Mouse (Mus musculus): ENCODE measurements at regions not wholly inside any gene's neighbourhood (a gene's known extent, or its start where the extent isn't known, plus 50 kb on each side); places are given as distances from the start of the nearest gene placed in this dataset.

GRCm38 (mm10) chr14:25015288-25016238, 443.4 kb upstream of the Zmiz1 start:
- no peak for DNase-seq

- DNase-seq: peak; percentile 11 to 17
These were observed 441.1 kb upstream of the Zmiz1 start for GRCm38 (mm10) chr14:25017860-25018259.

DNA sequence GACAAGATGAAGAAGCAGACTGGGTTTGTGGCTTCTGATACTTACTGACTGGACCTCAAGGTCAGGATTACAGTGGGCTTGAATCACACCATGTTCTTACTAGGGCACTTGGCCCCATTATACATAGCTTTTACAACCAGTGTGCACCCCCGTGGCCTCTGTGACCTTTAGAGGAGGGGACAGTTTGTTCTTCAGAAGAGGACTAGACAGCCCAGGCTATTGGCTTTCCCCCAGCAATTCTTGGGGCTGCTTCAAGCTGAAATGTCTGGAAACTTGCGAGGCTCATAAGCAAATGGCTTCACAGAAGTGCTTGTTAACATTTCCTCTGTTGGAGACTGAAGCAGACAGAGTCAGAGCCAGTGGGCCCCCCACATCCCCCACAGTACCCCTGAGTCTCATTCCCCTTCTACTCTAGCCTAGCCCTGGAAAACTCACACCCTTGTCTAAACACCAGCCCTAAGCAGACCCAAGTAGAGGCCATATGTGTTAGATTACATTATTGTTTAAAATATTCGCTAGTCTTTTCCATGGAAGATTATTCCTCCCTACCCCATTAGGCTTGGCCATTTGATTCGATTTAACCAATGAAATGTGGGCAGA, 439.6 kb upstream of the Zmiz1 start:
- no peak for DNase-seq

DNA sequence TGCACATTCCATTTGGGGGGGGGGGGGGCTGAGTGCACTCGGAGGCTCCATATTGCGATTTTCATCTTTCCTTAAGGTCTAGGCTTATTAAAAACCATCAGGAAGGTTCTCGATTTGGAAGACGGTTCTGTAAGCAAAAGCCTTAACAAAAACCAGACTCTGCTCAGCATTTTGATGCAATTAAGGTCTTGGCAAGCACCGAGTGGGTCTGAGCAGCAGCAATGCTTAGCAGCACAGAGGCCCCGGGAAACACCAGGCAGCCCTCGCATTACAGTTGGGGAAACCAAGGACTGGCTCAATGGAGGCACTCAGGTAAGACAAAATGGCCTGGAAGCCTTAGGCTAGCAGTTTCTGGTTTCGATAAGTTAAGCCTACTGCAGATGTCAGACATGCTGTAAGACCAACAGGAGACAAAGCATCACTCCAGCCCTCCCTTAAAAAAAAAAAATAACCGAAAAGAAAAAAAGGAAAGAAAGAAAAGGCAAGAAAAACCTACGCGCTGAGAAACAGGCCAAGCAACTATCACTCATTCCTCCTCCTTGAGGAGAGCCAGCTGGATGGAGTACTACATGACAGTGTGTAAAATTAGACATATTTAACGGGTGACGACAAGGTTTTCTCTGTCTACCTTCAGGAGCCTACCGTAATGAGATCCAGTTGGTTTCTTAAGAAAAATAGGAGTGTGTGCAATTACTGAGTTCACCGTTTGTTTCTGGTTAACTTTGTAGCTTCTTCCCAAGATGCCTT, 436.3 kb upstream of the Zmiz1 start:
- DNase-seq: no peak

DNA sequence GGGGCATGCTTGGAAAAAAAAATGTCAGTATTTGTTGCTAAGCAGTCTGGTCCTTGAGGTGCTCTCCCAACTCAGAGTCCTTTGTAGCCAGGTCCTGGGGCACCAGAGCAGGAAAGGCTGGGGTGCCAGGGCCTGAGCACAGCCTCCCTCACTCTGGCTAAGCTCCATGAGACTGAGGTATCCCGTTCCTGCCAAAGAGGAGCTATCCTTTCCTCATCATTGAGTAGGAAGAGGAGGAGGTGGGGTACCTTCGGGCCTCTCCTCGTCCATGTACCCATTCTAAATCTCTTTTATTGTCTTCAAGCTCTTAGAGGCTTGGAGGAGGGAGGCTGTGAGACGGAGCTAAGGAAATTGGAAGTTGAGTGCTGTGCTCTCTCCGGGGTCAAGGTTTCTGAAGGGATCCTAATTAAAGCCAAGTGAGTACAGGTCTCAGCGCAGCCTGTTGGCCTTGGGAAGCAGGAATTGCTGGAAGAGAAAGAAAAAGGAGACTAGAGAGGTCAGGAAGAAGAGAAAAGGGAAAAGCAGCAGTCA, 435.6 kb upstream of the Zmiz1 start:
- DNase-seq: no peak

DNA sequence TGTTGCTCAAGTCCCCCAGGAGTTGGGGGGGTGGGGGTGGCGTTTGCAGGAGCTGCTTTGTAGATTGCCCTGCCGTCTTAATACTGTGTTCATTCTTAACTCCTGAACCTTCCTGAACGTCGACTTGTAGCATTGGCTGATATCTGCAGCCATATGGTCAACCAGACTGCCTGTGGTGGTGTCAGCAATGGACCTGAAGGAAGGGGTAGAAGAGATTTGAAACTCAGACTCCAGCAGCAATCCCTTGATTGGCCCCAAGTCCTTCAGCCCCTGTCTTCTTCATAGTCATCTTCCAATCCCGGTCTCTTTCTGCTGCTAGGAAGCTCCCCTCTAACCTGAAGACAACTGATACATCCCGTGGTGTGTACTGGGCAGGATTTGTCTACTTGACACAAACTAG, 433.9 kb upstream of the Zmiz1 start:
- no peak for DNase-seq

DNA sequence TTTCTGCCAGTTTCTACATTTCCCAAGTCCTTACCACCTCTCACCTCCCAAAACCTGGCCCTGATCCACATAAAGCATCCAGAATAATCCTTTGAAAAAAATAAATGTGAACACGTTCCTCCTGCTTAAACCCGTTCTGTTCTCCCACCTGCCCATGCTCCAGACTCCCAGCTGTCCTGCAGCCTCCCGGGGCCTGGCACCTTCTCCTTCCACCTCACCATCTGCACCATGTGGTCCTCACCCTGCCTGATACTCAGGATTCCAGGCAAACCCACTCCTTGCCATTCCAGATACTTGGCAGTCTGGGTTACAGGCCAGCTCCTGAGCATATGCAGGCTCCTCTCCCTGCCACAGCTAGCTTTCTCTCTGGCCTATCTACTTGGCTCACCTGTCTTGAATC, 431.9 kb upstream of the Zmiz1 start:
- DNase-seq: no peak

DNA sequence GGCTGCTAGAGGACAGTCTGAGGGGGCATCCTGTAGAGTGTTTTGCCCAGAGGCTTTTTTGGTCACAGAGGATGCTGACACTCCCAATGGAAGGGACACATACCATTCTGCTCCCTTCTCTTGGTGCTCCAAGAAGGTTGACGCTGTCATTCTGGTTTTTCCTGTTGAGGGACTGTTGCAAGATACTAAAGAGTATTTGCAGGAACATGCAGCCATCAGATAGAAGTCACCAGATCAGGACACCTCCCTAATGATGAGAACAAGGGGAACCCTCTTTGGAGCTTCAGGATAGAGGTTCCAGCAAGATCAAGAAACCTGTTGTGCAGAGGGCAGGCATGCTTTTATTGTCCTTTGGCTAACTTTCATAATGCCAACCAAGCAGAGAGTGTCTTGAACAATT, 431.1 kb upstream of the Zmiz1 start:
- no peak for DNase-seq

DNA sequence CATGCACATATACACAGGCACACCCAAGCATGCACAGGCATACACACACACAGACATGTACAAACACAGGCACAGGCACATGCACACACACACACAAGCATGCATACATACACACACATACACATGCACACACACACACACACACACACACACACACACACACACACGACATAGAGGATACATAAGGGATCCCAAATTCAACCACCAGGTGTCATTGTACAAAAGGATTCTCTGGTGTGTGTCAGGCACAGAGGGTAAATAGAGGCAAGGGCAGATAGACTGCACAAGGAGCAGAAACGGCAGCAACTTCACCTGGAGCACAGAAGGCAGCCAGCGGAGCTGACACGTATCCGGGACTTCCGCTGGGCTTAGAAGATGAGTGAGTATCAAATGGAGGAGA, 428.1 kb upstream of the Zmiz1 start:
- no peak for DNase-seq

DNA sequence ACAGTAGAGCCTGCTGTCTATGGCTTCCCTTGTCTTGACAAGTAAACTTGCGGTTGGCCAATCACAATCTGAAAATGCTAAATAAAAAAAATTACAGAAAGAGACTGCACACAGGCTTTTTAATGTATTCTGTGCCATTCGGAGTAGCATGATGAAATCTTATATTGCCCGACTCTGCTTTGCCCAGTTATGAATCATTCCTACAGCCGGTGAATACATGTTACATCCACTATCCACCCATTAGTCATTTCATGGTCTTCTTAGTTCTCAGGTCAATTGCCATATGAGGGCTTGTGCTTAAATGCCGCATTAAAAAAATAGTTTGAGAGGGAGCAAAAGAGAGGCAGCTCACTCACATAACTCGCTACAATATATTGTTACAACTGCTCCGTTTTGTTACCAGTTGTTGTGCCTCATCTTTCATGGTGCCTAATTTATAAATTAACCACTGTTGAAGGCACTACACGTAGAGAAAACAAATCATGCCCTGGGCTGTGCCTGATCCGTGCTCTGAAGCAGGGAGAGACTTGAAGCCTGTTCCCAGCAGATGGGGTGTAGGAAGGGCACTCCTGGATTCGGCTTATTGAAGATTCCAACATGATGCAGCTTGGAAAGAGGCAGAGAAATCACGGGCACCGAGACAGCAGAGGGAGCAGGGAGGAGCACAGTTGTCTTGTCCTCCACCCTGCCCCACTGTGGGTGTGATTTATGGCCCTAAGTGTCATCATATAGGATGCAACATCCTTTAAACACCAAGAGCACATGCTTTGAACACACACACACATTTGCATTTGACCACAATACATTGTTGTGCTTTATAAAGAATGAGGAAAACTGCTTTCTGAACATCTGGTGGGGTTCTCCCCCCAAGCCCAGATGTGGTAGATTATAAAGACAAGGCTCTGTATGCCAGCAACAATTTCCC, 427.0 kb upstream of the Zmiz1 start:
- DNase-seq: no peak

DNA sequence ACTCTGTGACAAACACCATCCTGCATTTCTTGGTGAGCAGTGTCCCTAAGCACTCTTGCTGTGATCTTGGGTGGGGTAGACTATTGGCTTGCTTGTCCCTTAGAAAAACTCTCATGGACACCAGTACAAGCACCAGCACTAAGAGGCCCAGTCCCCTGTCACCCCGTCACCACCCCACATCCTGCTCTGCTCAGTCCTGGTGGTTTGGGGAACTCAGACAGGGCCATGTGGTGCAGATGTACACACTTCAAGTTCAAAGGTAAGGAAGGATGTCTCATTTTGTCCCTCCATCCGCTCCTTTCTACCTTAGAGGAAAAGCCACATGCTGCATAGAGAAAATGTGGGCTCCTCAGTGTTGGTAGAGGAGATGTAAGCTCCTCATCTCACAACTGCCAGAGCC, 426.1 kb upstream of the Zmiz1 start:
- peak; percentile 35 to 65 for DNase-seq

DNA sequence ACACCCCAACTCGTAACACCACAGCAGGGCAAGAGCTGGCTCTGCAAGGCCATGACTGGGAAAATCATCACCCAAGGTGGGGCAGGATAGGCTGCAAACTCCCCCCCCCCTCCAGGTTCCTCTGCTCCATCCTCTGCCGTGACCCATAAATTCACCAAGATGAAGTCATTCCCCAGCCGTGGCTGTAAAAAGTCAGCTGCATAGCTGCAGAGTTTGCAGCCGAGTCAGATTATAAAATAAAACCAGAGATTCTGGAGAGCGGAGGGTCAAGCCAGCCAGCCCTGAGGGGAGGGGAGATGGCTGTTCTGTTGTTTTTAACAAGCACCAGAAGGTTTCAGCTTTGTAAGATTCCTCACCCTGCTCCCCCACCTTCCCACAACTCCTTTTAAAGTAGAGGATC, 416.7 kb upstream of the Zmiz1 start:
- DNase-seq: no peak

- DNase-seq: no peak
These were observed 414.9 kb upstream of the Zmiz1 start for GRCm38 (mm10) chr14:25044106-25044505.

GRCm38 (mm10) chr14:25044867-25045266, 414.1 kb upstream of the Zmiz1 start:
- DNase-seq: no peak

DNA sequence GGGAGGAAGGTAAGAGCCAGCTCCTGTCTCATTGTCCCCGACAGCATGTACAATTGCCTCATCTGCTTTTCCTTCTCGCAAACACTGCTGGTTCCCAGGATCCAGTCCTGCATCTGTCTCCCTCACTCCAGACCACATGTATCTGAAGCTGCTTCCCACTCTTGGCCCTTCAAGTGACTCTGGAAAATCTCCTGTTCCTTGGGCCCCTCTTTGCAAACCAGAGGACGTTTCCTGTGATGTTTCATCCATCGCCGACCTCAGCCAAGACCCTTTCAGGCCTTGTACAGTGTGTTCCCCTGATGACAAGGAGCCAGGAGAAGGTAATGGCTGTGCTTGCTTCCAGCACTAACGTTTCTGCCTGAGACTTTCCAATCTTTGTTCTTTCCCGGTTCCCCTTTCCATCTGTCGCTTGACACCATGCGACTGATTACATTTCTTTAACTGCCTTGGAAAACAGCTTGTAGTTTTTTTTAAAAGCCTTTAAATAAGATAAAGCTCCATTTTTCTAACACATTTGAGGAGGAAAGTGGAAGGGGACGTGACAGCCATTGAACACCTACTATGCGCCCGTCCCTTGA, 408.2 kb upstream of the Zmiz1 start:
- DNase-seq: no peak

- DNase-seq: no peak
These were observed 406.8 kb upstream of the Zmiz1 start for GRCm38 (mm10) chr14:25052175-25052574.

GRCm38 (mm10) chr14:25059351-25059750, 399.6 kb upstream of the Zmiz1 start:
- DNase-seq: peak; percentile 13 to 28

- DNase-seq: no peak
These were observed 398.7 kb upstream of the Zmiz1 start for GRCm38 (mm10) chr14:25060285-25060684.

DNA sequence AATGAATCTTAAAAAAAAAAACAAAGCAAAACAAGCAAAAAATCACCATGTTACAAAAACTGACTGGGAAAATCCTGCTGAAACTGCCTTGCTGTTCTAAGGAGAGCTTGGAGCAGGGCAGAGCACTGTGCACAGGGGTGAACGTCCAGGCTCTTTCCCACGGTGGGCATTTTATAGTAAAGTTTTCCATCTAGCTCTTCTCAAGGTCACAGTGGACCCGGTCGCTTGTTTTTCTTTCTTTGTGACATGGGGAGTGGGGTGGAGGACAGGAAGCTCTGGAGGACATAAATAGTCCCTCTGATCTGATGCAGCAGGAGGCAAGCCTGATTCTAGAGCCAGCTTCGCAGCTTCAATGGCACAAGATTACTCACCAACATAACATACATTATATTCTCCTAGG, 395.9 kb upstream of the Zmiz1 start:
- DNase-seq: no peak

DNA sequence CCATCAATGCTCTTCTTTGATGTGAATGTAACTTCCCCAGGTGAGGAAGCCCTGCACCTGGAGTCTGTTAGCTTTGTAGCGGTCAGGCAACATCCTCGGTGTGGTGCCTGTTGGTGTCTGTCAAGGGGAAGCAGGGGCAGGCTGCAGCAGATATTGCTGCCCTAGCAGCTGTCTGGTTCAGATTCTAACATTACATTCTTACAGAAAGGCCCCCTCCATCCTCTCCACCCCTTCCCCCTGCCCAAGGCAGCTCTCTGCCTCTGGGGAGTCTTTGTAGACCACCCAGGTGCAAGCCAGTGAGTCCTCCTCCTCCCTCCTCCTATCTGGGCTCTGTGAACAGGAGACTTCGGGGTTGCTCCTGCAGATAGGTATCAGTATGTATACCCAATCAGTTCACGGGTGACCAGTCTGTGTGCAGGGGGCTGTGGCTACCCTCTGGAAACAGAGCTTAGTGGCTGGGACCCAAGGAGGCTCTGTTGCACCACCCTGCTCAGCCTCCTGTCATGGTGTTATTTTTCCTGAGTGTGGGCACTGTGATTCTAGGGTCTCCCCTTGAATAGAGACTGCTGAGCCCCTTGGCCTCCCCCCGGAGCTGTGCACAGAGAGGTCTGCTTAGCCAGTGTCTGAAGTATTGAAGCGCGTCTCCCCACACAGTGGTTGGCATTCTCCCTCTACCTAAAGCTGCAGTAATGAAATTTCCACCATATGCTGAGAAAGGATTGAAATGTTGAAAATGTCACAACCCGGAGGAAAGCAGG, 394.6 kb upstream of the Zmiz1 start:
- peak; percentile 25 to 50 for DNase-seq

- no peak for DNase-seq
These were observed 391.6 kb upstream of the Zmiz1 start for GRCm38 (mm10) chr14:25067435-25067834.

Measured in thymus, postnatal 36 days (tissue).